Mouse (Mus musculus): ENCODE measurements around the gene Fhl2. TPM values are rescaled to one million over a fixed set of nuclear protein-coding genes. Genes with fewer than 3 reads are reported as not detected.
A peak's percentile ranks its signal among the peaks of the same experiment; 100 is the strongest.

Gene Fhl2
- polyA plus RNA-seq, 1 experiment, result 58.9 TPM

- no peak for TF ChIP-seq CTCF (IDR thresholded peaks at IDR 0.05; ENCODE audit: borderline replicate concordance, control insufficient read depth, extremely low read depth, insufficient read depth, low read length, poor library complexity)
- no peak for TF ChIP-seq POLR2A (IDR thresholded peaks at IDR 0.05; ENCODE audit: control insufficient read depth, extremely low read depth, insufficient read depth, low read length, poor library complexity)
- Histone ChIP-seq H3K4me3 (ENCODE audit: control insufficient read depth, insufficient read depth, low read length) (no peak overlapping the region), H3K4me1 (replicated peaks; ENCODE audit: control insufficient read depth, insufficient read depth, low read length) (no peaks in the 10 kb centered on the region), H3K27ac (ENCODE audit: control insufficient read depth, insufficient read depth, low read length) (no peak overlapping the region), H3K36me3 (ENCODE audit: control insufficient read depth, insufficient read depth, low read length) (peaks cover 30% of the 10 kb centered on the region), H3K27me3 (ENCODE audit: control insufficient read depth, insufficient read depth, low read length) (no peaks in the 10 kb centered on the region)
- WGBS, result 97% methylated on average over 8 of the region's 8 CpGs
- DNase-seq, result no peak
Measured at GRCm38 (mm10) chr1:43117435-43117834, 79.3 kb downstream of the Fhl2 start.

DNA sequence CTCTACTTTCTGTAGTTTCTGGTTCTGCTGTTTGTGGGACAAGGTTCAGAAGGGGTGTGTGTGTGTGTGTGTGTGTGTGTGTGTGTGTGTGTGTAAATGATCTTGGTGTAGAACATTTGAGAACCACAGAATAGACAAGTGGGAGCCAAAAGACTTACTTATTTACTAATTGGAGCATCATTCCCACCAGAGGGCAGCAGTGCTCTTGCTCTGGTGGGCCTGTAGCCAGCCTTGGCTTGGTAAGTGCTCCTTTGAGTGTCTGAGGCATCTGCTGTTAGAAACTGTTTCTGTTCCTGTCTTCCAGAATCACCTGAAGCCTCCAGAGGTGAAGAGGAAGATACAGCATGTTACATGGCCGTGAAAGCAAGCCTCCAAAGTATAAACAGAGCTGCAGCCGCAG lies 83.9 kb downstream of the Fhl2 start:
- TF ChIP-seq CTCF (IDR thresholded peaks at IDR 0.05; ENCODE audit: borderline replicate concordance, control insufficient read depth, extremely low read depth, insufficient read depth, low read length, poor library complexity) (no peak), POLR2A (IDR thresholded peaks at IDR 0.05; ENCODE audit: control insufficient read depth, extremely low read depth, insufficient read depth, low read length, poor library complexity) (no peak)
- Histone ChIP-seq H3K4me1 (replicated peaks; ENCODE audit: control insufficient read depth, insufficient read depth, low read length) (peaks cover 2% of the 10 kb centered on the region; the same call in 1 of the 2 replicates), H3K36me3 (ENCODE audit: control insufficient read depth, insufficient read depth, low read length) (peaks cover 43% of the 10 kb centered on the region), H3K27ac (ENCODE audit: control insufficient read depth, insufficient read depth, low read length) (no peak overlapping the region), H3K4me3 (ENCODE audit: control insufficient read depth, insufficient read depth, low read length) (no peak overlapping the region), H3K27me3 (ENCODE audit: control insufficient read depth, insufficient read depth, low read length) (no peaks in the 10 kb centered on the region)
- DNase-seq, result peak; percentile 44
- 92% methylated on average over 2 of the region's 2 CpGs for WGBS

GRCm38 (mm10) chr1:43110556-43110955 lies 86.2 kb downstream of the Fhl2 start:
- H3K36me3 ChIP-seq (ENCODE audit: control insufficient read depth, insufficient read depth, low read length), result peaks cover 43% of the 10 kb centered on the region

GRCm38 (mm10) chr1:43108729-43109128 lies 88.1 kb downstream of the Fhl2 start:
- WGBS, result 93% methylated on average over 2 of the region's 2 CpGs
- Histone ChIP-seq H3K4me3 (ENCODE audit: control insufficient read depth, insufficient read depth, low read length) (no peak overlapping the region), H3K4me1 (replicated peaks; ENCODE audit: control insufficient read depth, insufficient read depth, low read length) (peaks cover 2% of the 10 kb centered on the region; the same call in 1 of the 2 replicates), H3K27me3 (ENCODE audit: control insufficient read depth, insufficient read depth, low read length) (no peaks in the 10 kb centered on the region), H3K36me3 (ENCODE audit: control insufficient read depth, insufficient read depth, low read length) (peaks cover 30% of the 10 kb centered on the region), H3K27ac (ENCODE audit: control insufficient read depth, insufficient read depth, low read length) (no peak overlapping the region)
- DNase-seq, result no peak
- TF ChIP-seq CTCF (IDR thresholded peaks at IDR 0.05; ENCODE audit: borderline replicate concordance, control insufficient read depth, extremely low read depth, insufficient read depth, low read length, poor library complexity) (no peak), POLR2A (IDR thresholded peaks at IDR 0.05; ENCODE audit: control insufficient read depth, extremely low read depth, insufficient read depth, low read length, poor library complexity) (no peak)

More at GRCm38 (mm10) chr1:43110556-43110955, 86.2 kb downstream of the Fhl2 start:
- peak; percentile 67 for DNase-seq
- H3K27ac ChIP-seq (ENCODE audit: control insufficient read depth, insufficient read depth, low read length), result no peak overlapping the region
- H3K4me1 ChIP-seq (replicated peaks; ENCODE audit: control insufficient read depth, insufficient read depth, low read length), result peaks cover 2% of the 10 kb centered on the region; the same call in 1 of the 2 replicates
- H3K4me3 ChIP-seq (ENCODE audit: control insufficient read depth, insufficient read depth, low read length), result no peak overlapping the region
- 61% methylated on average over 4 of the region's 4 CpGs for whole genome bisulfite sequencing
- H3K27me3 ChIP-seq (ENCODE audit: control insufficient read depth, insufficient read depth, low read length), result no peaks in the 10 kb centered on the region
- no peak for TF ChIP-seq POLR2A (IDR thresholded peaks at IDR 0.05; ENCODE audit: control insufficient read depth, extremely low read depth, insufficient read depth, low read length, poor library complexity)
- TF ChIP-seq CTCF (IDR thresholded peaks at IDR 0.05; ENCODE audit: borderline replicate concordance, control insufficient read depth, extremely low read depth, insufficient read depth, low read length, poor library complexity), result peak; percentile 60; the same call in 1 of the 2 replicates

DNA sequence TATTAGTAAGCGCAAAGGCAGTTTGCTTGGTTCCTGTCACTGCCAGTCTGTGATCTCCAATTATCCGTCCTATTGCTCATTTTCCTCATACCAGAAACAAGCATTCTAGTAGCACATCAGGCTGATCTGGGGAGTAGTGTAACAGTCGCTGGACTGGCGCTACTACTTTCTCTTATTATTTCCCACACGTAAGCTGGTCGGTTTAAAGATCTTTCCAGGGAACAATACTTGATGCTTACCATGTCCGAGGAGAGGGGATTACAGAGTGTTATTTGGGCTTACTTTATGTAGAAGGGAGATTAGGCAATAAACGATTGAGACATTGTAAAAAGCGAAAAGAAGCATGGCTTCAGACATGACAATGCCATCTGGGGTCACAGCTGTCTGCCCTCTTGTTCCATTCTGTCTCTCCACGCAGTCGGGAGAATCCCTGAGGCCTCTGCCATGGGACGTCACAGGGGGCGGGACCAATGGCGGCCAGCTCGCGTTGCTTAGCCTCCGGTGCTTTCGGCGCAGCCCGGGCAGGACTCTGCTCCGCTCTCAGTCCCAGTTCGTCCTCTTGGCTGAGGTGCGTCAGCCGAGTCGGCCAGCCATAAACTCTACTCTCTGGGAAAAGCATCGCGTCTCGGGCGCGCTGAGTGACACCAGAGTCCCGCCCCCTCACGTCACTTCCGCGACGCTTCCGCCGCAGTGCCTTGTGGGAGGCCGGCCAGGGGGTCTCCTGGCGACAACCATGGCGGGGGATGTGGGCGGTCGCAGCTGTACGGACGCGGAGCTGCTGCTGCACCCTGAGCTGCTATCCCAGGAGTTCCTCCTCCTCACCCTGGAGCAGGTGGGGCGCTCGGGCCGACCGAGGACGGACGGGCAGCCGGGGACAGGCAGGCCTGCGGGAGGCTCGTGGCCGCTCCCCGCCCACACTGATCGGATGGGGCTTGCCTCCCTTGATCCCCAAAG lies 98.5 kb downstream of the Fhl2 start, which contains the start of the genes Tgfbrap1 and AI597479:
Tgfbrap1 (minus strand) TSS at position 607 of the 954 bp plus-strand sequence.
AI597479 (plus strand) TSS at position 680 of the 954 bp plus-strand sequence.
- no peak for TF ChIP-seq CTCF (IDR thresholded peaks at IDR 0.05; ENCODE audit: borderline replicate concordance, control insufficient read depth, extremely low read depth, insufficient read depth, low read length, poor library complexity)
- TF ChIP-seq POLR2A (IDR thresholded peaks at IDR 0.05; ENCODE audit: control insufficient read depth, extremely low read depth, insufficient read depth, low read length, poor library complexity), result peak; percentile 47; the same call in 1 of the 2 replicates
- H3K4me1 ChIP-seq (replicated peaks; ENCODE audit: control insufficient read depth, insufficient read depth, low read length), result 0 out of 2 replicates have a peak, but pooled peaks cover 2% of the 10 kb centered on the region

GRCm38 (mm10) chr1:43094206-43094605 lies 102.6 kb downstream of the Fhl2 start:
- no peak for DNase-seq
- H3K4me3 ChIP-seq (ENCODE audit: control insufficient read depth, insufficient read depth, low read length), result no peak overlapping the region
- TF ChIP-seq POLR2A (IDR thresholded peaks at IDR 0.05; ENCODE audit: control insufficient read depth, extremely low read depth, insufficient read depth, low read length, poor library complexity) (no peak), CTCF (IDR thresholded peaks at IDR 0.05; ENCODE audit: borderline replicate concordance, control insufficient read depth, extremely low read depth, insufficient read depth, low read length, poor library complexity) (no peak)
- H3K27ac ChIP-seq (ENCODE audit: control insufficient read depth, insufficient read depth, low read length), result no peak overlapping the region
- WGBS, result 97% methylated on average over 2 of the region's 2 CpGs
- no peaks in the 10 kb centered on the region; the same call in 1 of the 2 replicates for H3K27me3 ChIP-seq (ENCODE audit: control insufficient read depth, insufficient read depth, low read length)
- no peaks in the 10 kb centered on the region for H3K36me3 ChIP-seq (ENCODE audit: control insufficient read depth, insufficient read depth, low read length)
- peaks cover 12% of the 10 kb centered on the region for H3K4me1 ChIP-seq (replicated peaks; ENCODE audit: control insufficient read depth, insufficient read depth, low read length)

More for the DNA sequence above, 98.5 kb downstream of the Fhl2 start, which contains the start of the genes Tgfbrap1 and AI597479:
- peak; percentile 93 for DNase-seq
- WGBS, result 1% methylated on average over 56 of the region's 57 CpGs
- Histone ChIP-seq H3K4me3 (ENCODE audit: control insufficient read depth, insufficient read depth, low read length) (peak within 1 kb of the TSS; percentile 92), H3K27ac (ENCODE audit: control insufficient read depth, insufficient read depth, low read length) (peak within 1 kb of the TSS; percentile 68), H3K36me3 (ENCODE audit: control insufficient read depth, insufficient read depth, low read length) (no peaks in the 10 kb centered on the region), H3K27me3 (ENCODE audit: control insufficient read depth, insufficient read depth, low read length) (no peaks in the 10 kb centered on the region)

Data from thymus, adult 2 months (tissue).